Mouse (Mus musculus): Measurements from ENCODE around the gene Zfp715. TPM values are rescaled to one million over a fixed set of nuclear protein-coding genes. Genes with fewer than 3 reads are reported as not detected.
"Not testable (repeated sequence)": the region's sequence is repeated elsewhere in the genome, so short reads cannot be mapped to it uniquely, and the experiment has no call there.

Zfp715 gene
- polyA plus RNA-seq, 1 experiment from 2014 or later, result 14.0 TPM

- no peak overlapping the region for H3K4me3 ChIP-seq (ENCODE audit: low read depth, low read length)
- H3K27ac ChIP-seq (ENCODE audit: low read length), result no peak overlapping the region
- WGBS, result 80% methylated on average over 2 of the region's 3 CpGs
- H3K9ac ChIP-seq (replicated peaks; ENCODE audit: low read depth, low read length), result no peak overlapping the region
- H3K27me3 ChIP-seq (ENCODE audit: control insufficient read depth, insufficient read depth, low read length), result no peaks in the 10 kb centered on the region
- no peaks in the 10 kb centered on the region for H3K36me3 ChIP-seq (ENCODE audit: control insufficient read depth, insufficient read depth, low read length)
- H3K9me3 ChIP-seq (ENCODE audit: control insufficient read depth, low read depth, low read length), result no peaks in the 10 kb centered on the region
- H3K4me2 ChIP-seq (replicated peaks; ENCODE audit: low read depth, low read length), result no peak overlapping the region
- no peak for ATAC-seq (ENCODE audit: insufficient number of reproducible peaks, insufficient read depth, low FRiP score, low read depth)
- no peaks in the 10 kb centered on the region for H3K4me1 ChIP-seq (ENCODE audit: control insufficient read depth, insufficient read depth, low read length)
Measured at GRCm38 (mm10) chr7:43282459-43282858, 30.6 kb downstream of the Zfp715 start.

GRCm38 (mm10) chr7:43277401-43277800, 35.7 kb downstream of the Zfp715 start:
- Histone ChIP-seq H3K36me3 (ENCODE audit: control insufficient read depth, insufficient read depth, low read length) (no peaks in the 10 kb centered on the region), H3K27me3 (ENCODE audit: control insufficient read depth, insufficient read depth, low read length) (no peaks in the 10 kb centered on the region), H3K9ac (replicated peaks; ENCODE audit: low read depth, low read length) (no peak overlapping the region), H3K27ac (ENCODE audit: low read length) (no peak overlapping the region), H3K9me3 (ENCODE audit: control insufficient read depth, low read depth, low read length) (no peaks in the 10 kb centered on the region), H3K4me2 (replicated peaks; ENCODE audit: low read depth, low read length) (no peak overlapping the region), H3K4me1 (ENCODE audit: control insufficient read depth, insufficient read depth, low read length) (no peaks in the 10 kb centered on the region), H3K4me3 (ENCODE audit: low read depth, low read length) (no peak overlapping the region)
- ATAC-seq (ENCODE audit: insufficient number of reproducible peaks, insufficient read depth, low FRiP score, low read depth), result no peak
- 56% methylated on average over 5 of the region's 5 CpGs for WGBS

- not testable (repeated sequence) for H3K9ac ChIP-seq (replicated peaks; ENCODE audit: low read depth, low read length)
Measured at GRCm38 (mm10) chr7:43276178-43276577, 36.9 kb downstream of the Zfp715 start.

GRCm38 (mm10) chr7:43273476-43273875, 39.6 kb downstream of the Zfp715 start:
- no peaks in the 10 kb centered on the region for H3K27me3 ChIP-seq (ENCODE audit: control insufficient read depth, insufficient read depth, low read length)
- no peak overlapping the region for H3K27ac ChIP-seq (ENCODE audit: low read length)
- WGBS, result 71% methylated on average over 1 of the region's 1 CpGs
- H3K36me3 ChIP-seq (ENCODE audit: control insufficient read depth, insufficient read depth, low read length), result no peaks in the 10 kb centered on the region
- no peaks in the 10 kb centered on the region for H3K4me1 ChIP-seq (ENCODE audit: control insufficient read depth, insufficient read depth, low read length)
- no peaks in the 10 kb centered on the region for H3K9me3 ChIP-seq (ENCODE audit: control insufficient read depth, low read depth, low read length)
- no peak overlapping the region for H3K4me3 ChIP-seq (ENCODE audit: low read depth, low read length)
- H3K4me2 ChIP-seq (replicated peaks; ENCODE audit: low read depth, low read length), result no peak overlapping the region
- ATAC-seq (ENCODE audit: insufficient number of reproducible peaks, insufficient read depth, low FRiP score, low read depth), result no peak
- H3K9ac ChIP-seq (replicated peaks; ENCODE audit: low read depth, low read length), result no peak overlapping the region

More at GRCm38 (mm10) chr7:43276178-43276577, 36.9 kb downstream of the Zfp715 start:
- H3K9me3 ChIP-seq (ENCODE audit: control insufficient read depth, low read depth, low read length); H3K27me3 ChIP-seq (ENCODE audit: control insufficient read depth, insufficient read depth, low read length); H3K27ac ChIP-seq (ENCODE audit: low read length); H3K4me2 ChIP-seq (replicated peaks; ENCODE audit: low read depth, low read length); H3K4me1 ChIP-seq (ENCODE audit: control insufficient read depth, insufficient read depth, low read length); ATAC-seq (ENCODE audit: insufficient number of reproducible peaks, insufficient read depth, low FRiP score, low read depth); H3K36me3 ChIP-seq (ENCODE audit: control insufficient read depth, insufficient read depth, low read length); H3K4me3 ChIP-seq (ENCODE audit: low read depth, low read length): not testable (repeated sequence)
- WGBS, result 49% methylated on average over 6 of the region's 7 CpGs

- not testable (repeated sequence) for H3K4me1 ChIP-seq (ENCODE audit: control insufficient read depth, insufficient read depth, low read length); ATAC-seq (ENCODE audit: insufficient number of reproducible peaks, insufficient read depth, low FRiP score, low read depth); H3K27me3 ChIP-seq (ENCODE audit: control insufficient read depth, insufficient read depth, low read length); H3K4me2 ChIP-seq (replicated peaks; ENCODE audit: low read depth, low read length); H3K9me3 ChIP-seq (ENCODE audit: control insufficient read depth, low read depth, low read length); H3K4me3 ChIP-seq (ENCODE audit: low read depth, low read length); H3K36me3 ChIP-seq (ENCODE audit: control insufficient read depth, insufficient read depth, low read length); H3K27ac ChIP-seq (ENCODE audit: low read length); H3K9ac ChIP-seq (replicated peaks; ENCODE audit: low read depth, low read length)
- WGBS, result 85% methylated on average over 13 of the region's 13 CpGs
Measured at GRCm38 (mm10) chr7:43267359-43267758, 45.7 kb downstream of the Zfp715 start.

- Histone ChIP-seq H3K4me3 (ENCODE audit: low read depth, low read length) (no peak overlapping the region), H3K27me3 (ENCODE audit: control insufficient read depth, insufficient read depth, low read length) (no peaks in the 10 kb centered on the region), H3K4me1 (ENCODE audit: control insufficient read depth, insufficient read depth, low read length) (no peaks in the 10 kb centered on the region), H3K36me3 (ENCODE audit: control insufficient read depth, insufficient read depth, low read length) (no peaks in the 10 kb centered on the region), H3K27ac (ENCODE audit: low read length) (no peak overlapping the region), H3K9ac (replicated peaks; ENCODE audit: low read depth, low read length) (no peak overlapping the region), H3K9me3 (ENCODE audit: control insufficient read depth, low read depth, low read length) (no peaks in the 10 kb centered on the region), H3K4me2 (replicated peaks; ENCODE audit: low read depth, low read length) (no peak overlapping the region)
- 76% methylated on average over 7 of the region's 7 CpGs for WGBS
- ATAC-seq (ENCODE audit: insufficient number of reproducible peaks, insufficient read depth, low FRiP score, low read depth), result no peak
Measured at GRCm38 (mm10) chr7:43253540-43253939, 59.6 kb downstream of the Zfp715 start.

- H3K27me3 ChIP-seq (ENCODE audit: control insufficient read depth, insufficient read depth, low read length); H3K27ac ChIP-seq (ENCODE audit: low read length); H3K4me3 ChIP-seq (ENCODE audit: low read depth, low read length); H3K9me3 ChIP-seq (ENCODE audit: control insufficient read depth, low read depth, low read length); H3K4me2 ChIP-seq (replicated peaks; ENCODE audit: low read depth, low read length); ATAC-seq (ENCODE audit: insufficient number of reproducible peaks, insufficient read depth, low FRiP score, low read depth); H3K9ac ChIP-seq (replicated peaks; ENCODE audit: low read depth, low read length); H3K4me1 ChIP-seq (ENCODE audit: control insufficient read depth, insufficient read depth, low read length); H3K36me3 ChIP-seq (ENCODE audit: control insufficient read depth, insufficient read depth, low read length): not testable (repeated sequence)
- 58% methylated on average over 1 of the region's 1 CpGs for WGBS
Measured at GRCm38 (mm10) chr7:43250718-43251117, 62.4 kb downstream of the Zfp715 start.

Other genes with a start within 250 kb of the Zfp715 start
- gene Zfp936, start 199.1 kb downstream of the Zfp715 start, polyA plus RNA-seq (2014; fragmentation: Nextera tagmentation; extraction: Ambion mirVana), result not detected in 2 replicates
- 0.25 TPM in 1 of 2 replicates, not detected in the other for gene Siglecf, start 38.0 kb upstream of the Zfp715 start, polyA plus RNA-seq (2014; fragmentation: Nextera tagmentation; extraction: Ambion mirVana)
- 0.15 and 0.19 TPM in 2 replicates for gene Siglecg, start 94.9 kb upstream of the Zfp715 start, polyA plus RNA-seq (2014; fragmentation: Nextera tagmentation; extraction: Ambion mirVana)
- not detected in 2 replicates for gene Lim2, start 114.4 kb upstream of the Zfp715 start, polyA plus RNA-seq (2014; fragmentation: Nextera tagmentation; extraction: Ambion mirVana)
- gene Nkg7, start 123.8 kb upstream of the Zfp715 start, polyA plus RNA-seq (2014; fragmentation: Nextera tagmentation; extraction: Ambion mirVana), result 0.39 and 1.4 TPM in 2 replicates
- not detected in 2 replicates for gene Cldnd2, start 127.5 kb upstream of the Zfp715 start, polyA plus RNA-seq (2014; fragmentation: Nextera tagmentation; extraction: Ambion mirVana)
- gene Etfb, start 130.8 kb upstream of the Zfp715 start, polyA plus RNA-seq (2014; fragmentation: Nextera tagmentation; extraction: Ambion mirVana), result 290 and 313 TPM in 2 replicates
- 0.30 and 0.46 TPM in 2 replicates for gene Gm45233, start 130.8 kb upstream of the Zfp715 start, polyA plus RNA-seq (2014; fragmentation: Nextera tagmentation; extraction: Ambion mirVana)
- gene Vsig10l, start 149.9 kb upstream of the Zfp715 start, polyA plus RNA-seq (2014; fragmentation: Nextera tagmentation; extraction: Ambion mirVana), result 3.0 and 6.1 TPM in 2 replicates
- 0.75 and 0.91 TPM in 2 replicates for gene Iglon5, start 176.8 kb upstream of the Zfp715 start, polyA plus RNA-seq (2014; fragmentation: Nextera tagmentation; extraction: Ambion mirVana)
- gene 4931406B18Rik, start 192.6 kb upstream of the Zfp715 start, polyA plus RNA-seq (2014; fragmentation: Nextera tagmentation; extraction: Ambion mirVana), result not detected in 2 replicates
- gene Cd33, start 231.1 kb upstream of the Zfp715 start, polyA plus RNA-seq (2014; fragmentation: Nextera tagmentation; extraction: Ambion mirVana), result 1.9 and 4.3 TPM in 2 replicates
- gene Zfp658, start 249.0 kb upstream of the Zfp715 start, polyA plus RNA-seq (2014; fragmentation: Nextera tagmentation; extraction: Ambion mirVana), result 3.2 and 5.0 TPM in 2 replicates